Mouse (Mus musculus) heart, postnatal 0 days (tissue): ENCODE data around the gene Efr3b.

Experiments used
- CTCF ChIP-seq: IDR thresholded peaks from 2 replicates; pipeline ENCODE4 v1.5.1; 2016; ENCODE audit warnings: antibody characterized with exemption, control low read depth, low read depth
- EP300 ChIP-seq: IDR thresholded peaks from 2 replicates; pipeline ENCODE4 v1.6.1; 2016; ENCODE audit warnings: antibody characterized with exemption, low read depth

DNA sequence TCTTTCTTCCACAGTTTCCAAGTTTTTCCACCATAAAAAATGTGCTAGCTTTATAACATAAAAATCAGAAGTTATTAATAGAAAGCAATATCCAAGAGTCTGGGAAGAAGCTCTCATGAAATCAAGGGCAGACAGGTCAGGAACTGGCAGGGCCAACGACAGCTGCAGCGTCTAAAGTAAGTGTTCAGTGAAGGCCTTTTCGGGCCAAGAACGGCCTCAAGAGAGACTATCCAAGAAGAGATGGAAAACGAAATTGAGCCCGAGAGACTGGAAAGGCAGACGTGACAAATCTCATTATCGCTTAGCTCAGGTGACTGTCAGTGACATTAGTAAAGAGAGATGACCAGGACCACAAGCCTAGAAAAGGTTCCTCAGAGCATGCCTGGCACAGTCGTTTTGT is 19.6 kb upstream of the Efr3b start:
- TF ChIP-seq CTCF (no peak), EP300 (no peak)
